Mouse (Mus musculus) kidney, postnatal 14 days (tissue): ENCODE data around the gene Cited2.

Source experiments
- DNase-seq: peaks from one replicate; pipeline ENCODE4 v3.0.0; 2022; ENCODE audit warnings: mixed read lengths

The Cited2 gene

DNA sequence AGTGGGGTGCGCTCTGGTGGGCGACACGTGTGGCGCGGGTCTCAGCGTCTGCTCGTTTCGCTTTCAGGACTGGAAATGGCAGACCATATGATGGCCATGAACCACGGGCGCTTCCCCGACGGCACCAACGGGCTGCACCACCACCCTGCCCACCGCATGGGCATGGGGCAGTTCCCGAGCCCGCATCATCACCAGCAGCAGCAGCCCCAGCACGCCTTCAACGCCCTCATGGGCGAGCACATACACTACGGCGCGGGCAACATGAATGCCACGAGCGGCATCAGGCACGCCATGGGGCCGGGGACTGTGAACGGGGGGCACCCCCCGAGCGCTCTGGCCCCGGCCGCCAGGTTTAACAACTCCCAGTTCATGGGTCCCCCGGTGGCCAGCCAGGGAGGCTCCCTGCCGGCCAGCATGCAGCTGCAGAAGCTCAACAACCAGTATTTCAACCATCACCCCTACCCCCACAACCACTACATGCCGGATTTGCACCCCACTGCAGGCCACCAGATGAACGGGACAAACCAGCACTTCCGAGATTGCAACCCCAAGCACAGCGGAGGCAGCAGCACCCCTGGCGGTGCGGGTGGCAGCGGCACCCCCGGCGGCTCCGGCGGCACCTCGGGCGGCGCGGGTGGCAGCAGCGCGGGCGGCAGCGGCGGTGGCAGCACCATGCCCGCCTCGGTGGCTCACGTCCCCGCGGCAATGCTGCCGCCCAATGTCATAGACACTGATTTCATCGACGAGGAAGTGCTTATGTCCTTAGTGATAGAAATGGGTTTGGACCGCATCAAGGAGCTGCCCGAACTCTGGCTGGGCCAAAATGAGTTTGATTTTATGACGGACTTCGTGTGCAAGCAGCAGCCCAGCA, 1.1 kb downstream of the Cited2 start:
- peak; percentile 69 for DNase-seq

GRCm38 (mm10) chr10:17725037-17725584, 2.1 kb downstream of the Cited2 start:
- no peak for DNase-seq

- peak; percentile 21 for DNase-seq
Observed at GRCm38 (mm10) chr10:17725644-17726372, 2.8 kb downstream of the Cited2 start.

GRCm38 (mm10) chr10:17726373-17726720, 3.3 kb downstream of the Cited2 start:
- DNase-seq, result peak; percentile 27

GRCm38 (mm10) chr10:17727161-17727925, 4.3 kb downstream of the Cited2 start:
- peak; percentile 75 for DNase-seq

DNA sequence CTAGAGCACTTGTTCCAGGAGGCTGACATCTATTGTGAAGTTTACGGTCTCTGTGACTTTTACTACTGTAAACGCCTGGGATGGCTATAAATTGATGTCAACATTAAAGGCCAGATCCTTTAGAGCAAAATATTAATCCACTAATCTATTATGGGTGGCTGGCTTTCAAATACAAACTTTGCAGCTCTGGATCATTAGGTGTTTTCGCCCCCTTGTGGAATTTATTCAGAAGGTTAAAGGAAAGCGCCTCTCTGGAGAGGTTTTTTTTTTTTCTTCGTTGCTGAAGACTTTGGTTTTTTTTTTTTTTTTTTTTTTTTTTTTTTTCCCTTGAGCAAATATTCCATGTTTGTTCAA, 4.9 kb downstream of the Cited2 start:
- peak; percentile 59 for DNase-seq

DNA sequence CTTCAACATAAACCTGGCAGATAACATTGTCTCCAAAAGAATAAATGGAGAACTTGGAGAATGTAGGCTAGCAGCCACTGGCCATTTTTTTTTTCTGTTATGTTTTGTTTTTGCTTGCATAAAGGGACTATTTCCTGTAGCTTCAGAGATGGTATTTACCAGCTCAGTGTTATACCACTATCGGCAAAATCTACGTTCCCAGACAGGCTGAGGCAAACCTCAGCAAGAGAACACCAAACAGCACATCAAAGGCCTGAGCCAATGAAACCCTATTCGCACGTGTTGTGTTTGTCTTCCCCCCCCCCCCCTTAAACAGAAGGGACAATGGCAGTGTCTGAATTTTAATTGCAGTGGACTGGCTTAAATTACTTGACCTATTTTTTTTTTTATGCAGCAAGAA, 5.7 kb downstream of the Cited2 start:
- DNase-seq, result no peak

GRCm38 (mm10) chr10:17729476-17729875, 6.5 kb downstream of the Cited2 start:
- no peak for DNase-seq

DNA sequence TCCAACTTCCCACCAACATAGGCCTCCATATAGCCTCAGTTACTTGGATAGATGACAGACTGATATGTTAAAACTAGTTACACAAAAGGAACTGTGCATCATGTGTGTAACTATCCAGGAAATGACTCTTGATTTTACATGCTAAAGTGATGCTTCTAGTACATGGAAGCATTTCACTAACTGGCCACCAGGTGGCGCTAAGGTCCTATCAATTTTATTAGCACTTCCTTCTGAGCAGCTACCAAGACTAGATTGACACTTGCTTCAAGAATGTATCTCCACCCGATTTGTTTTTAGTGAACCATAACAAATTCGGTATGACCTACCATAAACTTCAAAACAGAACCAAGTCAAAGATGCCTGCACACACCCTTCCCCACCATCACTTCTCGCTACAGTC, 10.0 kb downstream of the Cited2 start:
- peak; percentile 83 for DNase-seq

- no peak for DNase-seq
Observed at GRCm38 (mm10) chr10:17742581-17742980, 19.6 kb downstream of the Cited2 start.

- DNase-seq, result no peak
Observed at GRCm38 (mm10) chr10:17752478-17752877, 29.5 kb downstream of the Cited2 start.

DNA sequence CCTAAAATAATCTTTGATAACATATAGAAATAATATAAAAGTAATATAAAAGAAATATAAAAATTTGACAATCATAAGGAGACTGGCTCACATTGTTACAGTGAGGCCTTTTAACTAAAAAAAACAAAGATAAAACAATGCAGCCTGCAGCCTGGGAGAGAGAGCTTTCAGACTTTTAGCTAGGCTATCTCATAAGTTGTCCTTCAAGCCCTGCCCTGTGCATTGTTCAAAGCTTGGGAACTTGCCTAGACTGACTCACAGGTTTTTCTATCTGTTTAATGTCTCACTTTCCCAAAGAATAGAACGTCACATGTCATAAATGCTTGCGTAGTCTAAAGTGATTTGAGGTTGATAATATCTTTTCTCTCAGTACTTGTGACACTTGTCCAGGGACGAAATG, 36.8 kb downstream of the Cited2 start:
- no peak for DNase-seq

DNA sequence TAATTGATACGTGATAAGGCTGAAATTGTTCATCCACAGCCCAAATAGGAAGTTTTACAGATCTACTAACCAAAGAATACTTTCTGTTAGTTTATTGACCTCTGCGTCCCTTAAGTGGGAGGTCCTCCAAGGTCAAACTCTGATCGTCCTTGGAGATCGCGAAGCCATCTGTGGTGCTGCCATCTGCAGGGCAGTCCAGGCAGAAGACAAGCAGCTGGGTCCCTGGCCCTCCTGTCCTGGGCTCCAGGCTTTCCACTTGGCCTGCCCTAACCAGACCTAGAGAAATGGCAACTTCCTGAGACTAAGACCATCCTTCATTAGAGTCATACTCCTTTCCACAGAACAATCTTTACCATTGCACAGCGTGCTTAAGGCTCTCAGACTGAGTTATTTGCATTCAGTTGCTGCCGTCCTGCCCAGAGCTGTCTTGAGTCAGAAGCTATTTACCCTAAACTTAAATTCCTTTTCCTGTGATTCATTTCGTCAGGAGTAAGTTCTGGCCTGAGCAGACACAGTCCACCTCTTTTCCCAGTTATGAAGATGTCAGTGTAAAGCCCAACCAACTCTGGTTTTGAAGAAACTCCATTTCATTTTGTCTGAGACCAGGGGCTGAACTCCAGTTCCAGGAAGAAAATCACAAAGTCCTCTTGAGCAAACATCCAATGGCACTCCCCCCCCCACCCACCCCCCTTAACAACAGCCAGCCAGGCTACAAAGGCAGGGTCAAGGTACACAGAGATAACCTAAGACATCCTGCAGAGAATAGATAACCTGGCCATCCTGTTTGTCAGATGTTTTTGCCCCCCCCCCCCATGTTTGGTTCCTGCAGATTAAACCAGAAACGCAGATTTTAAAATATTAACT, 38.0 kb downstream of the Cited2 start:
- no peak for DNase-seq

DNA sequence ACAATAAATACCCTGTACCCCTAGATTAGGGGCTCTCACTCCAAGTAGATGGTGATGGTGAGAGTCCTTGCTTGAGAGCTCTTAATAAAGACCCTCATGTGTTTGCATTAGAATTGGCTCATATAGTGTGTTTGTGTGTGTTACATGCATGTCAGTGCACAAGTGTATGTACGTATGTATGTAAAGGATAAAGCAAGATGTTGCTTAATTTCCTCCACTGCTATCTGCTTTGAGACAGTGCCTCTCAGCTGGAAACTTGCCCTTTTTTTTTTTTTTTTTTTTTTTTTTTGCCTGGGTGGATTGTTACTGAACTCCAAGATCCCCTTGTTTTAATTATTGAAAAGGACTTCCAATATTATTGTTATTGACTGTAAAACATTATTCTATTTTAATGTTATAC, 38.6 kb downstream of the Cited2 start:
- no peak for DNase-seq

DNA sequence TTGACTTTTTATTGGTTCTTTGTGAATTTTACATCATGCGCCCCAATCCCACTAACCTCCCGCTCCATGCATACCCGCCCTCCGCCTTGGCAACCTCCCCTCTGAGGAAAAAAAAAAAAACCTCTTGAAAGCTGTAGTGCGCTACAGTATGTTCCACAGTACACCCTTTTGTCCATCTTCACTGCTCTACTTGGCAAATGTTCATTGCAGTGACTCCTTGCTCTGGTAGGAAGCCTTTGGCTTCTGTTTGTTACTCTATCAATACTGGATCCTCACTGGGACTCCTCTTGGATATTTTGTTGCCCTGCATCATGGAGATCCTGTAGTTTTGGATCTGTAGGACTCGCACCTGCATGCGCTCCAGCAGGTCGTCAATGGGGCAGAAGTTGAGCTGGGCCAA, 39.9 kb downstream of the Cited2 start:
- no peak for DNase-seq

DNA sequence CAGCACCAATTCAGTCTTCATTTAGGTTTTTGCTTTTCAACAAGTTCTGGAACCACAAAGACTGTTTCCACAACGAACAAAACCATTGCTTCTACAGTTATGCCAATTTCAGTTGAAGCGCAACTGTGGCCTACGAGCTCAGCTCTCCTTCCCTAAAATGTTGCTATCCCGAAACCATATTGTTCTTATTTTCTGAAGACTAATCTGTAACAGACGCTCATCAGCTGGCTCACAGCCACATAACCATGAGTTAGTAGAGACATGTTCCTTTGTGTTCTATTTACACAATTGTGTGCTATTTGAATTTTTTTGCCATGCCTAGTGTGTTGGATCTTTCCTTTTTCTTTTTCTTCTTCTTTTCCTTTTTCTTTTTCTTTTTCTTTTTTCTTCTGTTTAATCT, 46.8 kb downstream of the Cited2 start:
- DNase-seq, result no peak

GRCm38 (mm10) chr10:17772364-17772763, 49.3 kb downstream of the Cited2 start:
- peak; percentile 12 for DNase-seq

GRCm38 (mm10) chr10:17774366-17774765, 51.3 kb downstream of the Cited2 start:
- no peak for DNase-seq

DNA sequence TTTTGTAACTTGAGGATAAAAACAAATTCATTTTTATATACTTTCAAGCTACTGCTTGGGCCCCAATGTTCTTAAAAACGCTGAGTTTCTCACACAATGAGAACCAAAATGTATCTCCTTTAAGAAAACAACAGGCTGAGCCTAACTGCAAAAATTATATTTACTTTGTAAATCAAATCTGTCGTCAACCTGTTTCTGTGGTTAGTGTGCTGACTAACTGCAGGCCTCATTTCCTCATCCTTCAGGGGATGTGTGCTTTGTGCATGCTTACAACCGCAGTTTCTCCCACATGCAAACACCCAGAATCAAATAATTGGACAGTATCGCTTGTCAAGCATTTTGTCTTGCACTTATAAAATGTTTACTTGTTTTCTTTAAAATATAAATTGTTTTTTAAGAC, 52.1 kb downstream of the Cited2 start:
- DNase-seq, result no peak
